Mouse (Mus musculus): Measurements from ENCODE around the gene Trpm5. TPM values are rescaled to one million over a fixed set of nuclear protein-coding genes. Genes with fewer than 3 reads are reported as not detected.
A peak's percentile ranks its signal among the peaks of the same experiment; 100 is the strongest.

Gene Trpm5
- 0.97 and 1.3 TPM in 2 replicates for polyA plus RNA-seq (2015; fragmentation: Nextera tagmentation; extraction: Ambion mirVana)

- Histone ChIP-seq H3K36me3 (ENCODE audit: control insufficient read depth, insufficient read depth) (no peaks in the 10 kb centered on the region), H3K4me2 (replicated peaks; ENCODE audit: low read depth) (no peak within 1 kb of the TSS), H3K9me3 (ENCODE audit: control insufficient read depth) (no peaks in the 10 kb centered on the region), H3K4me1 (replicated peaks; ENCODE audit: control insufficient read depth, insufficient read depth, low read length) (no peaks in the 10 kb centered on the region), H3K27me3 (replicated peaks; ENCODE audit: control insufficient read depth, insufficient read depth, low read length) (no peaks in the 10 kb centered on the region), H3K9ac (ENCODE audit: low read depth, low read length) (no peak within 1 kb of the TSS), H3K4me3 (ENCODE audit: low read depth, low read length) (no peak within 1 kb of the TSS), H3K27ac (ENCODE audit: low read depth, low read length) (no peak within 1 kb of the TSS)
- ATAC-seq, result 0 out of 2 replicates have a peak, but pooled peaks have one; percentile 26
- TF ChIP-seq CTCF (IDR thresholded peaks at IDR 0.05; ENCODE audit: low read depth), result peak; percentile 92
- 45% methylated on average over 10 of the region's 10 CpGs for whole genome bisulfite sequencing
Measured at GRCm38 (mm10) chr7:143094592-143095553, at the start of gene Trpm5. Gene Trpm5 (minus strand): TSS chr7:143094642.

GRCm38 (mm10) chr7:143142680-143143079, 48.2 kb upstream of the Trpm5 start:
- no peaks in the 10 kb centered on the region; the same call in 1 of the 2 replicates for H3K4me1 ChIP-seq (replicated peaks; ENCODE audit: control insufficient read depth, insufficient read depth, low read length)

GRCm38 (mm10) chr7:143139932-143140331, 45.5 kb upstream of the Trpm5 start:
- H3K4me3 ChIP-seq (ENCODE audit: low read depth, low read length), result no peak overlapping the region
- no peak for ATAC-seq
- no peak for TF ChIP-seq CTCF (IDR thresholded peaks at IDR 0.05; ENCODE audit: low read depth)
- no peaks in the 10 kb centered on the region for H3K9me3 ChIP-seq (ENCODE audit: control insufficient read depth)
- no peak overlapping the region for H3K4me2 ChIP-seq (replicated peaks; ENCODE audit: low read depth)
- H3K9ac ChIP-seq (ENCODE audit: low read depth, low read length), result no peak overlapping the region
- 72% methylated on average over 4 of the region's 4 CpGs for WGBS
- no peaks in the 10 kb centered on the region for H3K4me1 ChIP-seq (replicated peaks; ENCODE audit: control insufficient read depth, insufficient read depth, low read length)
- no peak overlapping the region for H3K27ac ChIP-seq (ENCODE audit: low read depth, low read length)
- H3K36me3 ChIP-seq (ENCODE audit: control insufficient read depth, insufficient read depth), result no peaks in the 10 kb centered on the region; the same call in 1 of the 2 replicates
- no peaks in the 10 kb centered on the region for H3K27me3 ChIP-seq (replicated peaks; ENCODE audit: control insufficient read depth, insufficient read depth, low read length)

More at GRCm38 (mm10) chr7:143142680-143143079, 48.2 kb upstream of the Trpm5 start:
- Histone ChIP-seq H3K27me3 (replicated peaks; ENCODE audit: control insufficient read depth, insufficient read depth, low read length) (no peaks in the 10 kb centered on the region), H3K27ac (ENCODE audit: low read depth, low read length) (no peak overlapping the region), H3K4me3 (ENCODE audit: low read depth, low read length) (no peak overlapping the region), H3K36me3 (ENCODE audit: control insufficient read depth, insufficient read depth) (no peaks in the 10 kb centered on the region), H3K9me3 (ENCODE audit: control insufficient read depth) (no peaks in the 10 kb centered on the region), H3K4me2 (replicated peaks; ENCODE audit: low read depth) (no peak overlapping the region), H3K9ac (ENCODE audit: low read depth, low read length) (no peak overlapping the region)
- 72% methylated on average over 2 of the region's 2 CpGs for WGBS
- TF ChIP-seq CTCF (IDR thresholded peaks at IDR 0.05; ENCODE audit: low read depth), result no peak
- no peak for ATAC-seq

GRCm38 (mm10) chr7:143138789-143139188, 44.3 kb upstream of the Trpm5 start:
- 56% methylated on average over 1 of the region's 1 CpGs for WGBS
- no peaks in the 10 kb centered on the region; the same call in 1 of the 2 replicates for H3K36me3 ChIP-seq (ENCODE audit: control insufficient read depth, insufficient read depth)

GRCm38 (mm10) chr7:143136561-143136960, 42.1 kb upstream of the Trpm5 start:
- Histone ChIP-seq H3K27me3 (replicated peaks; ENCODE audit: control insufficient read depth, insufficient read depth, low read length) (no peaks in the 10 kb centered on the region), H3K4me2 (replicated peaks; ENCODE audit: low read depth) (no peak overlapping the region), H3K27ac (ENCODE audit: low read depth, low read length) (no peak overlapping the region), H3K9ac (ENCODE audit: low read depth, low read length) (no peak overlapping the region), H3K4me3 (ENCODE audit: low read depth, low read length) (no peak overlapping the region), H3K4me1 (replicated peaks; ENCODE audit: control insufficient read depth, insufficient read depth, low read length) (no peaks in the 10 kb centered on the region), H3K9me3 (ENCODE audit: control insufficient read depth) (no peaks in the 10 kb centered on the region), H3K36me3 (ENCODE audit: control insufficient read depth, insufficient read depth) (no peaks in the 10 kb centered on the region; the same call in 1 of the 2 replicates)
- 62% methylated on average over 5 of the region's 5 CpGs for WGBS
- TF ChIP-seq CTCF (IDR thresholded peaks at IDR 0.05; ENCODE audit: low read depth), result no peak
- no peak for ATAC-seq

More at GRCm38 (mm10) chr7:143138789-143139188, 44.3 kb upstream of the Trpm5 start:
- Histone ChIP-seq H3K9ac (ENCODE audit: low read depth, low read length) (no peak overlapping the region), H3K4me2 (replicated peaks; ENCODE audit: low read depth) (no peak overlapping the region), H3K4me3 (ENCODE audit: low read depth, low read length) (no peak overlapping the region), H3K27me3 (replicated peaks; ENCODE audit: control insufficient read depth, insufficient read depth, low read length) (no peaks in the 10 kb centered on the region), H3K9me3 (ENCODE audit: control insufficient read depth) (no peaks in the 10 kb centered on the region), H3K4me1 (replicated peaks; ENCODE audit: control insufficient read depth, insufficient read depth, low read length) (no peaks in the 10 kb centered on the region), H3K27ac (ENCODE audit: low read depth, low read length) (no peak overlapping the region)
- ATAC-seq, result no peak
- TF ChIP-seq CTCF (IDR thresholded peaks at IDR 0.05; ENCODE audit: low read depth), result peak; percentile 85

GRCm38 (mm10) chr7:143136125-143136524, 41.7 kb upstream of the Trpm5 start:
- WGBS, result 49% methylated on average over 2 of the region's 2 CpGs
- H3K4me3 ChIP-seq (ENCODE audit: low read depth, low read length), result no peak overlapping the region
- H3K4me1 ChIP-seq (replicated peaks; ENCODE audit: control insufficient read depth, insufficient read depth, low read length), result no peaks in the 10 kb centered on the region
- no peaks in the 10 kb centered on the region for H3K9me3 ChIP-seq (ENCODE audit: control insufficient read depth)
- TF ChIP-seq CTCF (IDR thresholded peaks at IDR 0.05; ENCODE audit: low read depth), result no peak
- no peak for ATAC-seq
- no peak overlapping the region for H3K27ac ChIP-seq (ENCODE audit: low read depth, low read length)
- no peaks in the 10 kb centered on the region; the same call in 1 of the 2 replicates for H3K36me3 ChIP-seq (ENCODE audit: control insufficient read depth, insufficient read depth)
- no peak overlapping the region for H3K9ac ChIP-seq (ENCODE audit: low read depth, low read length)
- H3K27me3 ChIP-seq (replicated peaks; ENCODE audit: control insufficient read depth, insufficient read depth, low read length), result no peaks in the 10 kb centered on the region
- no peak overlapping the region for H3K4me2 ChIP-seq (replicated peaks; ENCODE audit: low read depth)

Measured in intestine, postnatal 0 days (tissue).